Mouse (Mus musculus) midbrain, embryonic 14.5 days (tissue): ENCODE results near the gene Dmwd. TPM values are rescaled to one million over a fixed set of nuclear protein-coding genes. Genes with fewer than 3 reads are reported as not detected.

Source experiments
- ATAC-seq: fragments of 200-750 bp; cut with Nextera tagmentation; 2 replicates; pipeline ENCODE4 v1.8.0; 2017; ENCODE audit warnings: moderate number of reproducible peaks, moderate library complexity; ENCODE audit not compliant: low FRiP score, low TSS enrichment
- DNase-seq: peaks from one replicate; pipeline ENCODE4 v3.0.0-alpha.2; 2015
- H3K27ac ChIP-seq: fragments of 300-500 bp; sonication (generic); replicated peaks from 2 replicates; pipeline ENCODE4 v1.5.1; 2014; ENCODE audit warnings: mild to moderate bottlenecking, low read depth, low read length, moderate library complexity
- H3K27me3 ChIP-seq: fragments of 300-500 bp; sonication (generic); 2 replicates; pipeline ENCODE4 v1.6.1; 2014; ENCODE audit warnings: low read length, control low read depth, mixed read lengths; ENCODE audit not compliant: control insufficient read depth, insufficient read depth
- H3K36me3 ChIP-seq: fragments of 300-500 bp; sonication (generic); 2 replicates; pipeline ENCODE4 v1.6.1; 2014; ENCODE audit warnings: low read length, control low read depth; ENCODE audit not compliant: control insufficient read depth, insufficient read depth
- H3K4me1 ChIP-seq: fragments of 300-500 bp; sonication (generic); 2 replicates; pipeline ENCODE4 v1.6.1; 2014; ENCODE audit warnings: mild to moderate bottlenecking, antibody characterized with exemption, low read length, control low read depth; ENCODE audit not compliant: control insufficient read depth, insufficient read depth
- H3K4me2 ChIP-seq: fragments of 300-500 bp; sonication (generic); 2 replicates; pipeline ENCODE4 v1.6.1; 2014; ENCODE audit warnings: mild to moderate bottlenecking, low read length, moderate library complexity
- H3K4me3 ChIP-seq: fragments of 300-500 bp; sonication (generic); replicated peaks from 2 replicates; pipeline ENCODE4 v1.5.1; 2014; ENCODE audit warnings: low read depth, low read length
- H3K9ac ChIP-seq: fragments of 300-500 bp; sonication (generic); replicated peaks from 2 replicates; pipeline ENCODE4 v1.6.1; 2014; ENCODE audit warnings: mild to moderate bottlenecking, low read length, moderate library complexity
- H3K9me3 ChIP-seq: fragments of 300-500 bp; sonication (generic); 2 replicates; pipeline ENCODE4 v1.6.1; 2016; ENCODE audit warnings: low read length, control low read depth, mixed read lengths; ENCODE audit not compliant: control insufficient read depth
- WGBS: fragments of 180-500 bp; shearing (Covaris S2); extraction: QIAGEN DNeasy Blood & Tissue Kit; methylation state at CpG from one replicate; pipeline ENCODE4 v1.1.7; 2014; 5-methylcytosine and 5-hydroxymethylcytosine counted together
- polyA plus RNA-seq: library from polyadenylated mRNA; unstranded; fragments of >200 nt; fragmentation: Nextera tagmentation; extraction: Ambion mirVana; gene quantifications from 2 replicates; pipeline ENCODE4 v1.2.1, GENCODE M21; 2014

The Dmwd gene
- 33.2 and 39.2 TPM in 2 replicates for polyA plus RNA-seq

- 1% methylated on average over 91 of the region's 91 CpGs for WGBS
- Histone ChIP-seq H3K9me3 (no peaks in the 10 kb centered on the region), H3K27ac (peak within 1 kb of the TSS; percentile 82), H3K27me3 (no peaks in the 10 kb centered on the region), H3K9ac (peak within 1 kb of the TSS; percentile 96), H3K36me3 (peaks cover 32% of the 10 kb centered on the region), H3K4me2 (peak within 1 kb of the TSS; percentile 95), H3K4me1 (peaks cover 15% of the 10 kb centered on the region), H3K4me3 (peak within 1 kb of the TSS; percentile 95)
- DNase-seq (peak; percentile 99), ATAC-seq (peak; percentile 99)
Observed at GRCm38 (mm10) chr7:19075723-19076585, at the start of gene Dmwd. Gene Dmwd, plus strand, starts transcription at chr7:19076227.

- Histone ChIP-seq H3K4me2 (no peak overlapping the region), H3K4me3 (no peak overlapping the region), H3K9ac (no peak overlapping the region), H3K27me3 (peaks cover 7% of the 10 kb centered on the region), H3K9me3 (no peaks in the 10 kb centered on the region), H3K27ac (no peak overlapping the region), H3K4me1 (peaks cover 10% of the 10 kb centered on the region; the same call in 1 of the 2 replicates), H3K36me3 (peaks cover 41% of the 10 kb centered on the region)
- DNase-seq: no peak
- no peak for ATAC-seq
Observed at GRCm38 (mm10) chr7:19028067-19028466, 48.0 kb upstream of the Dmwd start.

GRCm38 (mm10) chr7:19029084-19029653, 46.9 kb upstream of the Dmwd start:
- WGBS: 58% methylated on average over 6 of the region's 6 CpGs
- Histone ChIP-seq H3K4me3 (no peak overlapping the region), H3K27ac (no peak overlapping the region), H3K27me3 (no peaks in the 10 kb centered on the region), H3K4me1 (peaks cover 10% of the 10 kb centered on the region; the same call in 1 of the 2 replicates), H3K4me2 (no peak overlapping the region), H3K9ac (no peak overlapping the region), H3K36me3 (peaks cover 49% of the 10 kb centered on the region), H3K9me3 (no peaks in the 10 kb centered on the region)
- DNase-seq (peak; percentile 79), ATAC-seq (peak; percentile 54; the same call in 1 of the 2 replicates)

DNA sequence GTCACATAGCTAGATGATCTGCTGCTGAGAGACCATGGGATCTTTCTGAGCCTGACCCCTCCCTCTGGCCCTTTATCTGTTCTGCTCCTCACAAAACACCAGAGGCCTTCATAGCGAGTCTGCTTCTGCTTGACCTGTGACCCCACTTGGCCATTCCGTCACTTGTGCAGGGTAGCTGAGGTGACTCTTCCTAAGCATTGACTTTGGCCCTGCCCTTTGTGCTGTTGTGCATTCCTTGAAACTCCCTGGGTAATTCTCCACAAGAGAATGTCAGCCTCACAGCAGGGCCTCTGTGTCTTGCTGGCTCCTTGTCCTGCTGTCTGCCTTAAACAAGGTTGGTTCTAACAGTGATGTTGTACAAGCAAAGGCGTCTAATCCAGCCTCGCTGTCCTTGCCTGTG, 44.4 kb upstream of the Dmwd start:
- Histone ChIP-seq H3K4me2 (no peak overlapping the region), H3K27me3 (no peaks in the 10 kb centered on the region), H3K9me3 (no peaks in the 10 kb centered on the region), H3K4me3 (no peak overlapping the region), H3K4me1 (no peaks in the 10 kb centered on the region), H3K36me3 (peaks cover 73% of the 10 kb centered on the region), H3K9ac (no peak overlapping the region), H3K27ac (no peak overlapping the region)
- DNase-seq: no peak
- ATAC-seq: no peak
- WGBS: 56% methylated on average over 4 of the region's 4 CpGs

GRCm38 (mm10) chr7:19044616-19045015, 31.4 kb upstream of the Dmwd start:
- H3K4me3 ChIP-seq: no peak overlapping the region
- H3K9ac ChIP-seq: no peak overlapping the region
- no peaks in the 10 kb centered on the region for H3K27me3 ChIP-seq
- DNase-seq (no peak), ATAC-seq (no peak)
- no peak overlapping the region for H3K4me2 ChIP-seq
- peaks cover 98% of the 10 kb centered on the region for H3K36me3 ChIP-seq
- WGBS: 98% methylated on average over 6 of the region's 6 CpGs
- H3K9me3 ChIP-seq: no peaks in the 10 kb centered on the region
- H3K4me1 ChIP-seq: no peaks in the 10 kb centered on the region
- no peak overlapping the region for H3K27ac ChIP-seq

GRCm38 (mm10) chr7:19046286-19047069, 29.5 kb upstream of the Dmwd start:
- Histone ChIP-seq H3K9ac (no peak overlapping the region), H3K27ac (no peak overlapping the region), H3K4me1 (no peaks in the 10 kb centered on the region), H3K27me3 (no peaks in the 10 kb centered on the region), H3K4me3 (no peak overlapping the region), H3K4me2 (no peak overlapping the region), H3K9me3 (no peaks in the 10 kb centered on the region), H3K36me3 (peaks cover 98% of the 10 kb centered on the region)
- no peak for DNase-seq
- WGBS: 90% methylated on average over 11 of the region's 11 CpGs
- ATAC-seq: no peak

- Histone ChIP-seq H3K4me1 (no peaks in the 10 kb centered on the region), H3K27ac (no peak overlapping the region), H3K4me2 (no peak overlapping the region), H3K9ac (no peak overlapping the region), H3K36me3 (peaks cover 96% of the 10 kb centered on the region), H3K4me3 (no peak overlapping the region), H3K27me3 (no peaks in the 10 kb centered on the region), H3K9me3 (no peaks in the 10 kb centered on the region)
- 91% methylated on average over 14 of the region's 14 CpGs for WGBS
- ATAC-seq: no peak
- DNase-seq: no peak
Observed at GRCm38 (mm10) chr7:19048006-19048527, 28.0 kb upstream of the Dmwd start.

DNA sequence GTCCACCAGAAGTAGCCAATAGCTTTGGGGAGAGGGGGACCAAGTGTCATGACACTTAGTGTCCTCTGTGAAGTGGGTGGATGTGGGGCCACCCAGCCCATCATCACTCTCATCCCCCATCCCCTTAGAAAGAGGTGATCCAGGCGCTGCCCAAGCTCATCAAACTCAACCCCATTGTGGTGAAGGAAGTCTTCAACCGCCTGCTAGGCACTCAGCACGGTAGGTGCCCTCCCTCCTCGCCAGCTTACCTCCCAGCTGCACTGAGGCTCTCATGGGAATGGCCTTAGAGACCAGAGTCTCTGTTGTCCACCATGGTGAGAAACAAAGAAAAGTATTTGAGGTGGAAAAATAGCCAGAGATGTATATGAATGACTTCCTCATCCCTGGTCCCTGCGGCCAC, 26.8 kb upstream of the Dmwd start:
- ATAC-seq (no peak), DNase-seq (no peak)
- peaks cover 86% of the 10 kb centered on the region for H3K36me3 ChIP-seq
- no peak overlapping the region for H3K27ac ChIP-seq
- H3K27me3 ChIP-seq: no peaks in the 10 kb centered on the region
- H3K9me3 ChIP-seq: no peaks in the 10 kb centered on the region
- no peaks in the 10 kb centered on the region for H3K4me1 ChIP-seq
- 91% methylated on average over 5 of the region's 5 CpGs for WGBS
- no peak overlapping the region for H3K4me2 ChIP-seq
- H3K9ac ChIP-seq: no peak overlapping the region
- H3K4me3 ChIP-seq: no peak overlapping the region
